Mouse (Mus musculus): ENCODE measurements around the gene Spats1. TPM values are rescaled to one million over a fixed set of nuclear protein-coding genes. Genes with fewer than 3 reads are reported as not detected.

Spats1 gene
- total and polyA plus RNA-seq, 3 experiments: 2.5 to 2.7 (median 2.5) TPM

GRCm38 (mm10) chr17:45397541-45397940 lies 77.7 kb downstream of the Spats1 start:
- H3K4me1 ChIP-seq (ENCODE audit: control insufficient read depth in 1 of 2, insufficient read depth in 2 of 2): peaks cover 0 to 18% of the 10 kb centered on the region in 2 experiments; a peak in 1 of 4 replicates
- dilution Hi-C loops (cut with MboI; ENCODE audit: extremely low pct_ligation_motif_present, extremely low pct_unique_long_range_greater_than_20kb, low sequenced_read_pairs): no loop called here
- H3K9me3 ChIP-seq (replicated peaks; ENCODE audit: low read length): no peaks in the 10 kb centered on the region
- DNase-seq (ENCODE audit: extremely low read depth): no peak
- no peak overlapping the region for H3K4me3 ChIP-seq (replicated peaks in 1 of 3; ENCODE audit: low read depth in 2 of 3, low read length in 2 of 3, poor library complexity in 1 of 3)
- H3K27ac ChIP-seq (ENCODE audit: insufficient read depth, low read depth): no peak overlapping the region
- in situ Hi-C loops (cut with MboI; ENCODE audit: low pct_ligation_motif_present, low pct_unique_long_range_greater_than_20kb, low sequenced_read_pairs): loop anchor here (25.0 kb wide), 2 partner anchors 660 to 960 kb away; no protein-coding TSS in a partner anchor
- no peak overlapping the region for H3K9ac ChIP-seq (ENCODE audit: insufficient read depth, low read depth)
- TF ChIP-seq CTCF (conservative IDR thresholded peaks at IDR 0.05 in 1 of 2, IDR thresholded peaks at IDR 0.05 in 1 of 2; ENCODE audit: low read depth in 2 of 2, low read length in 2 of 2) (peak in 1 of 2 experiments; percentile 30; a peak in 1 of 4 replicates), ZMIZ1 (IDR thresholded peaks at IDR 0.05; ENCODE audit: low read depth, low read length) (no peak), BHLHE40 (IDR thresholded peaks at IDR 0.05; ENCODE audit: low read depth, low read length) (no peak), JUN (IDR thresholded peaks at IDR 0.05; ENCODE audit: insufficient read depth, low read depth, low read length) (no peak)
- no peaks in the 10 kb centered on the region for H3K27me3 ChIP-seq (replicated peaks)
- H3K79me2 ChIP-seq (replicated peaks; ENCODE audit: control insufficient read depth, extremely low read depth, insufficient read depth, poor library complexity, severe bottlenecking): peaks cover 14% of the 10 kb centered on the region
- no peak overlapping the region for H3K4me2 ChIP-seq (ENCODE audit: insufficient read depth, low read depth, poor library complexity, severe bottlenecking)
- H3K36me3 ChIP-seq (replicated peaks in 1 of 2; ENCODE audit: control insufficient read depth in 1 of 2, insufficient read depth in 1 of 2, low read length in 1 of 2): peaks cover 36 to 78% of the 10 kb centered on the region in 2 experiments

GRCm38 (mm10) chr17:45394612-45395011 lies 80.6 kb downstream of the Spats1 start:
- peaks cover 0 to 12% of the 10 kb centered on the region in 2 experiments; a peak in 1 of 4 replicates for H3K4me1 ChIP-seq (ENCODE audit: control insufficient read depth in 1 of 2, insufficient read depth in 2 of 2)
- no peak for DNase-seq (ENCODE audit: extremely low read depth)
- dilution Hi-C loops (cut with MboI; ENCODE audit: extremely low pct_ligation_motif_present, extremely low pct_unique_long_range_greater_than_20kb, low sequenced_read_pairs) (no loop called here), in situ Hi-C loops (cut with MboI; ENCODE audit: low pct_ligation_motif_present, low pct_unique_long_range_greater_than_20kb, low sequenced_read_pairs) (loop anchor here (25.0 kb wide), 2 partner anchors 657 to 957 kb away; no protein-coding TSS in a partner anchor)
- peaks cover 14% of the 10 kb centered on the region; the same call in 1 of the 2 replicates for H3K79me2 ChIP-seq (replicated peaks; ENCODE audit: control insufficient read depth, extremely low read depth, insufficient read depth, poor library complexity, severe bottlenecking)
- H3K4me3 ChIP-seq (replicated peaks in 1 of 3; ENCODE audit: low read depth in 2 of 3, low read length in 2 of 3, poor library complexity in 1 of 3): no peak overlapping the region
- H3K4me2 ChIP-seq (ENCODE audit: insufficient read depth, low read depth, poor library complexity, severe bottlenecking): no peak overlapping the region
- H3K27ac ChIP-seq (ENCODE audit: insufficient read depth, low read depth): no peak overlapping the region
- no peaks in the 10 kb centered on the region for H3K27me3 ChIP-seq (replicated peaks)
- no peaks in the 10 kb centered on the region for H3K9me3 ChIP-seq (replicated peaks; ENCODE audit: low read length)
- TF ChIP-seq POLR2AphosphoS2 (IDR thresholded peaks at IDR 0.05; ENCODE audit: low read depth, low read length) (no peak), CHD2 (IDR thresholded peaks at IDR 0.05; ENCODE audit: low read length) (no peak), USF2 (conservative IDR thresholded peaks at IDR 0.05; ENCODE audit: low read depth, low read length) (no peak), ELF1 (IDR thresholded peaks at IDR 0.05; ENCODE audit: low read depth, low read length) (no peak), JUN (IDR thresholded peaks at IDR 0.05; ENCODE audit: insufficient read depth, low read depth, low read length) (no peak), RAD21 (IDR thresholded peaks at IDR 0.05; ENCODE audit: low read depth, low read length) (no peak), MYC (IDR thresholded peaks at IDR 0.05; ENCODE audit: low read depth, low read length) (no peak), SMC3 (IDR thresholded peaks at IDR 0.05; ENCODE audit: low read depth, low read length) (no peak), EP300 (IDR thresholded peaks at IDR 0.05; ENCODE audit: low read length) (no peak), NRF1 (IDR thresholded peaks at IDR 0.05; ENCODE audit: low read depth, low read length) (no peak)
- no peak overlapping the region for H3K9ac ChIP-seq (ENCODE audit: insufficient read depth, low read depth)
- peaks cover 50 to 77% of the 10 kb centered on the region in 2 experiments for H3K36me3 ChIP-seq (replicated peaks in 1 of 2; ENCODE audit: control insufficient read depth in 1 of 2, insufficient read depth in 1 of 2, low read length in 1 of 2)

GRCm38 (mm10) chr17:45393765-45394164 lies 81.5 kb downstream of the Spats1 start:
- no peak for TF ChIP-seq EP300 (IDR thresholded peaks at IDR 0.05; ENCODE audit: low read length)
- TF ChIP-seq MAFK (IDR thresholded peaks at IDR 0.05; ENCODE audit: insufficient replicate concordance, low read length): no peak
- no peak for TF ChIP-seq TCF12 (IDR thresholded peaks at IDR 0.05; ENCODE audit: low read depth, low read length)
- TF ChIP-seq NELFE (IDR thresholded peaks at IDR 0.05; ENCODE audit: low read depth, low read length): no peak
- TF ChIP-seq NRF1 (IDR thresholded peaks at IDR 0.05; ENCODE audit: low read depth, low read length): no peak
- no peak for TF ChIP-seq MEF2A (IDR thresholded peaks at IDR 0.05; ENCODE audit: borderline replicate concordance, low read depth, low read length)
- no peak for TF ChIP-seq IRF4 (IDR thresholded peaks at IDR 0.05; ENCODE audit: low read depth, low read length)
- TF ChIP-seq SIN3A (IDR thresholded peaks at IDR 0.05; ENCODE audit: low read length): no peak
- TF ChIP-seq CHD1 (IDR thresholded peaks at IDR 0.05; ENCODE audit: low read depth, low read length): no peak
- no peak for TF ChIP-seq POLR2A (IDR thresholded peaks at IDR 0.05; ENCODE audit: low read depth, low read length)
- Histone ChIP-seq H3K27me3 (replicated peaks) (no peaks in the 10 kb centered on the region), H3K9ac (ENCODE audit: insufficient read depth, low read depth) (no peak overlapping the region), H3K36me3 (replicated peaks in 1 of 2; ENCODE audit: control insufficient read depth in 1 of 2, insufficient read depth in 1 of 2, low read length in 1 of 2) (peaks cover 51 to 75% of the 10 kb centered on the region in 2 experiments), H3K4me1 (ENCODE audit: control insufficient read depth in 1 of 2, insufficient read depth in 2 of 2) (peaks cover 0 to 12% of the 10 kb centered on the region in 2 experiments; a peak in 1 of 4 replicates), H3K27ac (ENCODE audit: insufficient read depth, low read depth) (no peak overlapping the region), H3K9me3 (replicated peaks; ENCODE audit: low read length) (no peaks in the 10 kb centered on the region), H3K79me2 (replicated peaks; ENCODE audit: control insufficient read depth, extremely low read depth, insufficient read depth, poor library complexity, severe bottlenecking) (peaks cover 10% of the 10 kb centered on the region; the same call in 1 of the 2 replicates), H3K4me2 (ENCODE audit: insufficient read depth, low read depth, poor library complexity, severe bottlenecking) (no peak overlapping the region), H3K4me3 (replicated peaks in 1 of 3; ENCODE audit: low read depth in 2 of 3, low read length in 2 of 3, poor library complexity in 1 of 3) (no peak overlapping the region)
- in situ Hi-C loops (cut with MboI; ENCODE audit: low pct_ligation_motif_present, low pct_unique_long_range_greater_than_20kb, low sequenced_read_pairs) (loop anchor here (25.0 kb wide), 2 partner anchors 656 to 956 kb away; no protein-coding TSS in a partner anchor), dilution Hi-C loops (cut with MboI; ENCODE audit: extremely low pct_ligation_motif_present, extremely low pct_unique_long_range_greater_than_20kb, low sequenced_read_pairs) (no loop called here)
- no peak for DNase-seq (ENCODE audit: extremely low read depth)

All from CH12.LX (cell line).